Mouse (Mus musculus) spleen, postnatal 4 days (tissue): ENCODE measurements around the gene Med16.

Experiments
- DNase-seq, 2 experiments: peaks; one replicate each; pipeline ENCODE4 v3.0.0; 2022; ENCODE audit warnings: low spot score in 2 of 2

Gene Med16

GRCm38 (mm10) chr10:79908167-79909091, at the start of gene Med16:
Med16 (minus strand) TSS chr10:79908923.
- peak; percentile 96 to 97 for DNase-seq

- peak; percentile 86 to 94 for DNase-seq
Measured at GRCm38 (mm10) chr10:79958140-79958816, 49.6 kb upstream of the Med16 start.

DNA sequence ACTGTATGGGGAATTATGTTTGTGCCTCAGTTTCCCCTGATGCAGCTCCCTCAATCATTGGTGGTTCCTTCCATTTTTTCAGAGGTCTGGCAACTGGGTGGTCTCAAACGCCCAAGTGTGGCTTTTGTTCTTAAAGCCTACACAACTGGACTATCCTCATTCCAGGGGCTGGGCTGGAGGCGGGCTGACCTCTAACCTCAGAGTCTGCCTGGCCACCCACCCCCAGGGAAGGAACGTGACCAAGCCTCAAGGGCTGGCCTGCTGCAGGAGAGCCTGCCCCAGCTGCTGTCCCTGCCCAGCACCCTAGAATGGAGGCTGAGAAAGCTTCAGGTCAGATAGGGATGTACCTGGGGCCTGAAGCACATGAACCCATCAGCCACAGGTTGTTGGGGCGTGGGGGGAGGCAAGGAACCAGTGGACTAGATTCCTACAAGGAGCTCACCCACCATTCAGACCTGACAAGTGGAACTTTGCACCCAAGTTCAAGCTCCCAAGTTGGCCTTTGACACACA, 48.0 kb upstream of the Med16 start:
- no peak for DNase-seq

DNA sequence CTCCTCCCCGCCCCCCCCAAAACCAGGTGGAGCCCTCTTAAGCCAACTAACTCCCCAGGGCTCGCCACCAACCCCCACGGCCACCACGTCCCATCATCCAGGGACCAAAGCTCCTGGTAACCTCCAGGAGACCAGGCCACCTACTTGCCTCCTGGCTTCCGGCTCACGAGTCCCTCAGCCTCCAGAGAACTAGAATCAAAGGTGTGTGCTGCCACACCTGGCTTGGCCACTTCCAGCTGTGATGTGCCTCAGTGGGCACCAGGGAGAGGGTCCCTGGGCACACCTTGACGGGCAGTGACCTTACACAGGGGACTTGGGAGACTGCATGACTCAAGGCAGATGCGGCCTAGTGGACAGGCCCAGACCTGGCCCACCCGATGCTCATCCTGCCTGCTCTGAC, 47.0 kb upstream of the Med16 start:
- DNase-seq = no peak

DNA sequence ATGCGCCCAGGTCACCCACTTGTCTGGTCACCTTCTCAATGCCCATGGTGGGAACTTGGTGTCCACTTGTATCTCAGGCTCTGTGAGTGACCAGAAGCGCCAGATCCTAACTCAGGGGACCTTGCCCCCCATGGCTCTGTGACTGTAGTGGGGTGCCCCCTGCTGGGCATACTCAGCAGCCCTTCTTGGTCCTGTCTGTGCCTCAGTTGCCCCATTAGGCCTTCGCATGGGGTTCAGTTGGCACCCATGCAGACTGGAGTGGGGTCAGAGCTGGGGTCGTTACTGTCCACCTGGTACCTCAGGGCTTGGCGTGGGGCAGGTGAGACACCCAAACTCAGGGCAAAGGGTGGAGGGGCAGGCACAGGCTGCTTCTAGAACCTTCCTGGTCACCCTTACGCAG, 45.2 kb upstream of the Med16 start:
- no peak for DNase-seq

DNA sequence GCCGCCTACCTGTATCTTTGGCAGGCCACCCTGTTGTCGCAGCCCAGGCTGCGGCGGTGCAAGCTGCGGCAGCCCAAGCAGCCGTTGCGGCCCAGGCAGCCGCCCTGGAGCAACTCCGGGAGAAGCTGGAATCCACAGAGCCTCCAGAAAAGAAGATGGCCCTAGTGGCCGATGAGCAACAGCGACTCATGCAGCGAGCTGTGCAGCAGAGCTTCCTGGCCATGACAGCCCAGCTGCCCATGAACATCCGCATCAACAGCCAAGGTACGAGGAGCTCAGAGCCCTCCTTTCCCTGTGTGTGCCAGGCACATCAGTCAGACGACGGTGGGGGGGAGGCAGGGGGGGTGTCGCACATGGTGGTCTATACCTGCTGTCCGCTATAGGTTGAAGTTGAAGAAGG, 41.9 kb upstream of the Med16 start:
- no peak for DNase-seq

GRCm38 (mm10) chr10:79949873-79950272, 41.1 kb upstream of the Med16 start:
- DNase-seq = no peak

DNA sequence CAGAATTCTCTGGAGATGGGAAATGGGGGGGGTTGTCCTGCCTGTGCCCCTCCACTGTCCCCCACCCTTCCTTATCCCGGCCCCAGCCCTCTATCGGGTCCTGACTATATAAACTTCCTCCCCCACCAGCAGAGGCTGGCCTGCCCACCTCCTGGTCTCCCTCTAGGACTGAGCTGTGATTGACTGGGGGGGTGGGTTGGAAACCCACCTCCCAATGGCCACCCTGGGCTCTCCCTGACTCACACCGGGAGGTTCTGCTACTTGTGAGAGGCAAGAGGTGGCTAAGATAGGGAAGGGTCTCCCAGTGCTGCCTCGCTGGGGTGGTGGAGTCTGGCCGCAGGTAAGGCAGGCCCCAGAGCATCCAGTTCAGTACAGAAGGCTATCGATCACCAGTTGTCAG, 38.8 kb upstream of the Med16 start:
- no peak for DNase-seq

DNA sequence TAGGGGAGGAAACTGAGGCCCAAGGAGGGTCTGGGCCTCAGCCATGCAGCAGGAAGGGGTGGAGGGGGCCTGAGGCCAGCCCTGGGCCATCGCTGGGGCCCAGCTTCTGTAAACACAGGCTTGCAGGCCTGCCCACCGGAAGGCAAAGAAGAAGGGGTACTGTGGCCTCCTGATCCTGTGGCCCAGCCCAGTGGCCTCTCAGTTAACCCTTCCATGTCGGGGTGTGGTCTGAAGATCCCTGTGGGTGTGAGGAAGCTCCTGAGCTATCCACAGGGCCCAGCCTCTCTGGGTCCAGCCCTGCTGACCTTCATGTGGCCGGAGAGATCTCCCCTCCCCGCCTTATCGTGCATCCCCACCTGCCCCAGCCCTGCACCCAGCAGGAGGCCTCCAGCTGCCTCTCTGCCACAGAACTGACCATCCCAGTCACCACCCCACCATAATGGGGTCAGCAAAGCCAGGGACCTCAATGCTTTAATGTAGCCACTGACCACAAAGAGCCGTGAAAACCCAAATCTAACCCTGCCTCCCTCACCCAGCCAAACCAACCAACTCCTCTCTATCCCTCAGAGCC, 38.1 kb upstream of the Med16 start:
- peak in 1 of 2 experiments; percentile 73 for DNase-seq

DNA sequence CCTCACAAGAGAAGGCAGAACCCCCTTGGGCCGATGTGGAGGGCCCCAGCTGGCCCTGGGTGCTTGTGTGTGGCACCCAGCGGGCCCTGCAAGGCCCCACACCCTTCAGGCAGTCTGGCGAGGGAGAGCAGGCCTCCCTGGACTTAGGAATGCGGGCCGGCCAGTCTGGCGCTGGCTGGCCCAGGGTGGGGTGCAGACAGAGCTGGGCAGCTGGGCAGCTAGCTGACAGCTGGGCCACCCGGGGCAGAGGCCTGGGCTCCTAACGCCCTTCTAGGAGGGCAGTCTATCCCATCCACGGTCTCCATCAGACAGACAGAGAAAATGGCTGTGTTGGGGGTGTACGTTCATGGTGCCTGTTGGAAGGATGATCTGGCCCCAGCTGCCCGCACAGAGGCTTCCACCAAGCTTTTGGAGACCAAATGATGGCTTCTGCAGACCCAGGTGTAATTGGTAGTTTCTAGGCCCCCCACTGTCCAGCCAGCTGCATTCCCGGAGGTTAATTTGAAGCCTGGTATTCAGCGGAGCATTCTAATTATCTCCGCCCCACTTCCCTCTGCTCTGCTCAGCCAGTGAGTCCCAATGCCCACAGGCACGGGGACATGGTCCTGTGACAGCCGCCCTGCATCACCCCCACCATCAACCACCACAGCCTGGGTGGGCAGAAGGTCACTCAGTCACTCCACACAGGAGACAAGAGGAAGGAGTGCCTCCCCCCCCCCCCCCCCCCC, 36.9 kb upstream of the Med16 start:
- no peak for DNase-seq

DNA sequence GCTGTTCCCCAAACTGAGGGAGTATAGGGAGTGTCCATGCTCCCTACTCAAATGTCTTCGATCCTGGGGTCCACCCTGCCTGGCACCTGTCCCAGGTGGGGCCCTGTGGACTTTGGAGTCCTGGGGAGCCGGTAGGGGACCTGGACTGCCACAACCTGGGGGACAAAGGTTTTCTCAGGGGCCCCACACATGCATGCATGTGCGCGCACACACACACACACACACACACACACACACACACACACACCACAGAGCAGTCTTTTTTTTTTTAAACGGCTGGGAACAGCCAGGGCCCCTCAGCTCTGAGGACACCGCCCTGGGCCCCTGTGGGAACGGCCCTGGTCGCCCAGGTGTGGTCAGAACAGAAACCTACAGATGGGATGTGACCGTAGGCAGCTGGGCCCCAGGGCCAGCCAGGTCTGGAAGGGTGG, 34.8 kb upstream of the Med16 start:
- no peak for DNase-seq

GRCm38 (mm10) chr10:79942988-79943387, 34.3 kb upstream of the Med16 start:
- no peak for DNase-seq

- peak in 1 of 2 experiments; percentile 76 for DNase-seq
Measured at GRCm38 (mm10) chr10:79940749-79941148, 32.0 kb upstream of the Med16 start.

DNA sequence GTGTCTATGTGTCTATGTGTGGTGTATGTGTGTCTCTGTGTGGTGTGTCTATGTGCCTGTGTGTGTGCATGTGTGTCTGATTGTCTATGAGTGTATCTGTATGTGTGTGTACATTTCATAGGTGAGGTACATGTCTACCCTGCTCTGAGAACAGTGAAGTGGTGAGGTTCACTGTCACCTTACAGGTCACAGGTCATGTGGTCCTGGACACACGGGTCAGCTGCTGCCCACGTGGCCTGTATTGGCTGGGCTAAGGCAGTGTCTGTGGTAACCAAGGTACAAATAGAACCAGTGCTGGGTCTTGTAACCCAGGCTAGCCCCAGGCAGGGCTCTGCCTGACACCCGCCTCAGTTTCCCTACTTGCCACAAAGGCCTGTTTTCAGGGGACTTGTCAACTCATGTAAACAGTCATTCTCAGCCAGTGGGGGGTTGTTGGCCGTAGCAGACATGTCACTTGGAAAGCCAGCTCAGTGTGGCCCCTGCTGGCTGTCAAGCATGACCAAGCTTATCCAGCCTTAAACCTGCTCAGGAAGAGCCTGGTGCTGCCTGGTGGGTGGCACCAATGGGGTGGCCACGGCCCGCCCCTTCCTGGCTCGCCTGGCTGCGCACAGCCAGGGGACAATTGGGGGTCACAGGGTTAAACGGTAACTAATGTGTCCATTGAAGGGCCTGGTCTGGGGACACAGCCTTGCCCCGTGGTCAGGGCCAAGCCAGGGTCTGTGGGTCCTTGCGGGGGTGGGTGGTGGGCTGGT, 29.2 kb upstream of the Med16 start:
- DNase-seq = no peak

DNA sequence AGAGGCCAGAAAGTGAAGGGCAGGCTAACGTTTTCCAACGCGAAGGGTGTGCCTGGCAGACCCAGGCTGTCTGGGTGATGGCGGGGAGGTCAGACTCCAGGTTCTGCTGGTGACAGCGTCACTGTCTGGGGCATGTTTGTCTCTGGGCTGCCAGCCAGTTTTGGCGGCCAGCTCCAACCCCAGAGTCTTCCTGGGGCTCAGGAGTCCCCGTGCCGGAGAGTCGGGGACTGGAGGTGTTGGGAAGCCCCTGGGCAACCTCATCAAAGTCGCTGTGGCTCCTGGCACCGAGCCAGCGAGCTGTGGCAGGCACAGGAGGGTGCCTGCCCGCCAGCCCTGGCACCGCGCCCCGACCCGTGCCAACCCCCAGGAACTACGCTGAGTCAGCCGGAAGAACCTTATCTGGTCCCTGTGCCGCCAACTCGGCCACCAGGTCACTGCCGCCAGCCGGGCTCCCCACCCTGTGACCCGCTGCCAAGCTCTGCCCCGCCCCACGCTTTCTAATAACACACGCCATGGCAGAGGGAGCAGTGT, 28.3 kb upstream of the Med16 start:
- peak; percentile 89 to 93 for DNase-seq

GRCm38 (mm10) chr10:79936284-79936910, 27.7 kb upstream of the Med16 start:
- DNase-seq = no peak

DNA sequence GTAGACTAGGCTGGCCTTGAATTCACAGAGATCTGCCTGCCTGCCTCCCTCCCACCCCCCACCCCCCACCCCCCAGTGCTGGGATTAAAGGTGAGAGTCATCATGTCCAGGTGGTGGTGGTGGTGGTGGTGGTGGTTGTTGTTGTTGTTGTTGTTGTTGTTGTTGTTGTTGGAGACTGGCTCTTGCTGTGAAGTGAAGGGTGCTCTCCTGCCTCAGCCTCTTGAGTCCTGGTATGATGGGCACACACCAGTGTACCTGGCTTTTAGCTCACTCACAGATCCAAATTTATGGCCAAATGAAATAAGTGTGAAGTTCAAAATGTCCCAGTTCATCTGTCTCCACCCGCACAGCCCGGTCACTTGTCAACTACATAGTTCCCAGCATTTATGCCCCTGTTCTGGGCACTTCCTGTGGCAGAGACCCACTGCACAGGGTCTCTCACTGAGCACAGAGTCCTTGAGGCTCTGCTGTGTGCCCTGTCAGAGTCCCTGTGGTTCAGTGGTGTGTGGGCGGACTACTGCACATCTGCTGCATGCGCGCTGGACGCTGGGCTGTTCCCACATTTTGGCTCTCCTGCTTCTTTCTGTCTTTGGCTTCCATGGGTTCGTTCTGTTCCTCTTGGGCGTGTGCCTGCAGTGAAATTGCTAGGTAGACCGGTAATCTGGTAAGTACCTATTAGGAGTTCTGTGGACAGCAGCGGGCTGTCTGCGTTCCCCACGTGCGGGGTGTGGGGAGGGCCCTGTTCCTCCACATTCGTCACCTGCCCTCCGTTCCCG, 26.3 kb upstream of the Med16 start:
- DNase-seq = no peak

DNA sequence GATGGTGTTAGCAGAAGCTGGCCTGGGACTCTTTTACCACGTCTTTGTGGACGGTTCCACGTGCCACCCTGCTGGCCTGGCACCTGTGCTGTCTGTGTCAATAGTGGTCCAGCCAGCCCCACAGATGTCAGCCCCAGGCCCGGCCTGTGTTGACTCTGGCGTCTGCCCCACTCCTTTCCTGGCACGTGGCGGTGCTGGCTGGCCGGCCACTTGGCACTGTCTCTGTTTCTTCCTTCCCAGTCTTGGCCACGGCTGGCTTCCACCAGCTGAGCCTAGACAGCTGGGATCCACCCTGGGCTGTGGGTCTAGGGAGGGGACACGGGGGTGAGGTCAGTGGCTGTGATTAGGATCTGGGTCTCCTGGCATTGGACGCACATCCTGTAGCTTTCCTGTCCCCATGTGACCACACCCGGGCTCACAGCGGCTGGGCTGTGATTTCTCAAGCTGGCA, 25.6 kb upstream of the Med16 start:
- DNase-seq = no peak

DNA sequence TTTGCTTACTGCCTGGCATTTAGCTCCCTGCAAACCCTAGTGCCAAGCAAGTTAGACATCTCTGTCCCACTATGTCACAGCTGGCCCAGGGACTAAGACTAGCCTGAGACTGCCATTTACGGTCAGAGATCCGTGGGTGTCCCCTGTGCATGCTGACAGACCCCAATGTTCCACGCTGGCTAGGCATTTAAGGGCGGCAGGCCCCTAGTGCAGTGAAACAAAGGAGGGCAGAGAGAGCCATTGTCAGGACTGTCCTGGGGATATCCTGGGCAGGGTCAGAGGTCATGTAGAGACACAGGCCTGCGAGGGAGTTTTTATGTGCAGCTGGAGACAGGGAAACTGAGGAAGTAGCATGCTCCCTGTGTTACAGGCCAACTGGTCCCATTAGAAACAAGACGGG, 25.1 kb upstream of the Med16 start:
- no peak for DNase-seq
